Mouse (Mus musculus) E14TG2a.4 (cell line): ENCODE results near the gene Arhgap15.

Experiments used
- CTCF ChIP-seq: conservative IDR thresholded peaks from 2 replicates; pipeline ENCODE4 v1.5.1; 2014; ENCODE audit warnings: low read length
- NANOG ChIP-seq: IDR thresholded peaks from 2 replicates; pipeline ENCODE4 v1.6.1; 2014; ENCODE audit warnings: borderline replicate concordance, low read length, mixed read lengths
- POU5F1 ChIP-seq: IDR thresholded peaks from 2 replicates; pipeline ENCODE4 v1.6.1; 2014; ENCODE audit warnings: low read length, borderline replicate concordance

DNA sequence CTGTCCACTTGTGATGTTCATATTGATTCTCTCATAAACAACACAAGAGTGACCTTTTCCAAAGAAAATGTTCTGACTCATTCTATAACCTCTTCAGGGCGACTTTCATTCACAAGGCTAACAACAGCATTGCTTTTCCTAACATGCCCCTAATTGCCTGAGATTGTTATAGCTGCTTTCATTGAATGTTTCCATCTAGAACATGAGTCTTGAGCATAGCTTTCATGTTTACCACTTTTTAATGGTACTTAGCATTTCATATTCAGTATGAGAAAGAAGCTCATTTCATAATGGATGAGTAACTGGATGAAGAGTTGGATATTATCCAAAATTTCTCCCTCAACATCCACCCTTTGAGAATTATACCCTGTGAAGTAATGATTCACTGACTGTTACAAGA lies 403.7 kb downstream of the Arhgap15 start:
- TF ChIP-seq CTCF (no peak), POU5F1 (no peak), NANOG (no peak)
